Mouse (Mus musculus) C2C12 (cell line): ENCODE data around the gene Shisa7.

ENCODE experiments used
- CEBPB ChIP-seq: IDR thresholded peaks from one replicate; pipeline ENCODE4 v1.6.1; 2011; ENCODE audit warnings: low read depth, mild to moderate bottlenecking, control low read depth, moderate library complexity
- CTCF ChIP-seq: IDR thresholded peaks from one replicate; pipeline ENCODE4 v1.5.1; 2011; ENCODE audit not compliant: control insufficient read depth, insufficient read depth, insufficient read length
- FOSL1 ChIP-seq: IDR thresholded peaks from one replicate; pipeline ENCODE4 v1.8.0; 2011; ENCODE audit warnings: mild to moderate bottlenecking, low read length; ENCODE audit not compliant: poor library complexity, insufficient read depth, severe bottlenecking
- MAX ChIP-seq: IDR thresholded peaks from one replicate; pipeline ENCODE4 v1.6.1; 2011; ENCODE audit warnings: mild to moderate bottlenecking, control low read depth
- MYOD1 ChIP-seq: IDR thresholded peaks from one replicate; pipeline ENCODE4 v1.6.1; 2011; ENCODE audit warnings: low read depth; ENCODE audit not compliant: control insufficient read depth, insufficient read length
- MYOG ChIP-seq: IDR thresholded peaks from one replicate; pipeline ENCODE4 v1.6.1; 2011; ENCODE audit not compliant: control insufficient read depth, insufficient read length; ENCODE audit errors: extremely low read depth
- USF1 ChIP-seq: IDR thresholded peaks from one replicate; pipeline ENCODE4 v1.6.1; 2011; ENCODE audit warnings: low read depth, mild to moderate bottlenecking, control low read depth, moderate library complexity

- no peak for TF ChIP-seq MYOD1
- no peak for TF ChIP-seq CTCF
- no peak for TF ChIP-seq USF1
- TF ChIP-seq MYOG = no peak
- no peak for TF ChIP-seq CEBPB
- TF ChIP-seq MAX = no peak
- no peak for TF ChIP-seq FOSL1
These were observed 6.3 kb upstream of the Shisa7 start for GRCm38 (mm10) chr7:4850621-4851314.
